Mouse (Mus musculus): ENCODE data around the gene Nradd.

Nradd gene

DNA sequence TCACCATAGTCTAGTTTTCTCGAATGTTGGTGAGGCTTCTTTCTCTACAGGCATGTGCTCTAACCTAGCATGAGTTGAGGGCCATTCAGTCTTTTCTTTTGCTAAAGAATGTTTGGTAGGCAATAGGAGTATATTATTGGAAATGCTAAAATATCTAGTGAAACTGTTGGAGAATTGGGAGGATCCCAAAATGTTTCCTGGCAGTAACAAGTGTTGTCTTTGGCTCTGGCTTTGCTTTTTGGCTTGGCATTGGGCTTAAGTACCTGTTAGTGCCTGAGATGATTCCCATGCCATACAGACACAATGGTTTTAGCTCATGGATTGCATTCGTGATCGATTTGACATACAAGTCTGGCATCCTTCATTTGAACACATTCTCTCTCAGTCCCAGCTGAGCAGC lies 12.8 kb downstream of the Nradd start:
- no peak for DNase-seq (ENCODE audit: low spot score)

DNA sequence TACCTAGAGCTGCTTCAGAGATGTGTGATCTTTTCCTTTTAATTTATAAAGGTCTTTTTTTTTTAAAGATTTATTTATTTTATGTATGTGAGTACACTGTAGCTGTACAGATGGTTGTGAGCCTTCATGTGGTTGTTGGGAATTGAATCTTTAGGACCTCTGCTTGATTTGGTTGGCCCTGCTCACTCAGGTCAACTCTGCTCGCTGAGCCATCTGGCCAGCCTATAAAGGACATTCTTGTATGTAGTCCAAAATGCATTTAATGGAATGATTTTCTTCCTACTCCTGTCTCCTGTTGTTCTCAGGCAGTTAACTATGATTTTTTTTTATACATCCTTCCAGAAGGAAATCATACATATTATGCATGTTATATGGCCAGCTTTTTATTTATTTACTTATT lies 40.7 kb downstream of the Nradd start:
- DNase-seq (ENCODE audit: low spot score): no peak

DNA sequence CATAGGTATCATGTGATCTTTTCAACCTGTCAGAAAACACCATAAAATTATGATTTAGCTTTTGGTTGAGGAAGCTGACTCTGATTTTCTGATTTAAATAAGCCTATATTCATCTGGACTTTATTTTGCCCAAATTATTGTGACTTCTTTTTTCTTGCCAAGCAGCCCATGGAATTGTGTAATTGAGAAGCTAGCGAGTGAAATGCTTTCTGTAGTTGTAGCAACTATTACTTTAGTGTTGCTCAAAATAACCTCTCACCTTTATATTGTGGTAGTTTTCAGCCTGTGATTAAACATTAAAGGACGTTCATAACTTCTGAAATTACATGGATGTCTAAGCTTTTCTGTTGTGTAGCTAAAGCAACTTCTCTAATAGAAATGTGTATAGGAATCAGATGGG lies 42.1 kb downstream of the Nradd start:
- DNase-seq (ENCODE audit: low spot score): no peak
